Mouse (Mus musculus): ENCODE data around the gene Scrg1.

GRCm38 (mm10) chr8:57406366-57406765 is 49.4 kb upstream of the Scrg1 start:
- TF ChIP-seq CTCF (IDR thresholded peaks at IDR 0.05; ENCODE audit: low read depth): no peak
- TF ChIP-seq EP300 (IDR thresholded peaks at IDR 0.05; ENCODE audit: low read depth): no peak
